Comparison of ENCODE assay signal across 17 mouse cellular contexts in genomic region chr3:47450026-47450425, GRCm38 (mm10).
DNase-seq lines count a peak whose midpoint lies in the region; TF ChIP-seq lines count a peak whose summit lies in the region.
"Had no signal": no experiment of that assay in that cellular context is flagged by ENCODE, and none has a peak within 500 bp of the region (broad histone marks: within the 10 kb centered on the region; RNA-seq: fewer than 3 reads in every experiment).

No protein-coding gene starts in this region.

- no peak overlapping the region for H3K9ac ChIP-seq in ES-E14 (ENCODE audit: insufficient read depth, low read depth, low read length, poor library complexity, severe bottlenecking)
- H3K9ac ChIP-seq: embryonic facial prominence, embryonic 12.5 days; forebrain, embryonic 13.5 days; forebrain, embryonic 15.5 days; forebrain, postnatal 0 days had no signal

- H3K36me3 ChIP-seq in ES-E14 (ENCODE audit: control insufficient read depth, insufficient read depth, low read length, poor library complexity, severe bottlenecking) = no peaks in the 10 kb centered on the region
- H3K36me3 ChIP-seq: embryonic facial prominence, embryonic 10.5 days; embryonic facial prominence, embryonic 12.5 days; forebrain, embryonic 15.5 days had no signal

- no peaks in the 10 kb centered on the region for H3K4me1 ChIP-seq in ES-E14 (ENCODE audit: control insufficient read depth in 2 of 2, insufficient read depth in 2 of 2, low read length in 2 of 2, poor library complexity in 1 of 2)
- H3K4me1 ChIP-seq: embryonic facial prominence, embryonic 10.5 days; embryonic facial prominence, embryonic 12.5 days; forebrain, embryonic 13.5 days; forebrain, embryonic 15.5 days had no signal

- H3K4me3 ChIP-seq in ES-E14 (ENCODE audit: insufficient read depth in 1 of 2, low read depth in 1 of 2, low read length in 2 of 2, poor library complexity in 1 of 2, severe bottlenecking in 1 of 2) = no peak overlapping the region
- H3K4me3 ChIP-seq: embryonic facial prominence, embryonic 10.5 days; embryonic facial prominence, embryonic 12.5 days; forebrain, embryonic 13.5 days; forebrain, embryonic 15.5 days had no signal

- DNase-seq in ES-CJ7 (ENCODE audit: low read depth, low spot score) (peak; percentile 65), ES-E14 (ENCODE audit: low read depth, low spot score) (peak; percentile 21), ZHBTc4 (ENCODE audit: low read depth, low spot score) (peak; percentile 26)
- DNase-seq in cerebellum, adult 18-20 months = no peak
- DNase-seq in layer of hippocampus, postnatal 36 days = no peak
- DNase-seq: adrenal gland, adult 2 months; adrenal gland, postnatal 10 days; adrenal gland, postnatal 36 days; cerebellum, adult 2 months; cerebellum, adult 9-10 months; cerebellum, postnatal 10 days; cerebellum, postnatal 25 days; forebrain, postnatal 0 days had no signal

- in situ Hi-C loops in ES-E14 (cut with MboI; ENCODE audit: low sequenced_read_pairs in 2 of 2, unreplicated experiment in 2 of 2) = no loop called here

- H3K27ac ChIP-seq in ES-E14 (ENCODE audit: insufficient read depth, low read depth, low read length, poor library complexity, severe bottlenecking) = no peak overlapping the region
- H3K27ac ChIP-seq: embryonic facial prominence, embryonic 10.5 days; embryonic facial prominence, embryonic 12.5 days; forebrain, embryonic 13.5 days; forebrain, embryonic 15.5 days had no signal

- H3K9me3 ChIP-seq in ES-E14 (ENCODE audit: control insufficient read depth, insufficient read depth, low read depth, low read length) = no peaks in the 10 kb centered on the region
- H3K9me3 ChIP-seq: embryonic facial prominence, embryonic 10.5 days; embryonic facial prominence, embryonic 12.5 days; forebrain, embryonic 13.5 days; forebrain, embryonic 15.5 days had no signal

TF ChIP-seq in ES-E14, 5 proteins besides CTCF, POLR2A, EP300 and RAD21:
- TF ChIP-seq CHD2 (IDR thresholded peaks at IDR 0.05; ENCODE audit: low read depth, low read length) = no peak
- TF ChIP-seq HCFC1 (IDR thresholded peaks at IDR 0.05; ENCODE audit: borderline replicate concordance, insufficient read depth, low read length) = no peak
- TF ChIP-seq ZC3H11A (IDR thresholded peaks at IDR 0.05; ENCODE audit: borderline replicate concordance, low read depth, low read length) = no peak
- TF ChIP-seq MAFK (IDR thresholded peaks at IDR 0.05; ENCODE audit: insufficient read depth, low read depth, low read length) = no peak
- no peak for TF ChIP-seq ZNF384 (IDR thresholded peaks at IDR 0.05; ENCODE audit: low read depth, low read length)

Comparison
In these comparisons a context has a peak if more than half of its experiments do, and no peak if none do; other contexts are left out.
1. DNase-seq: peak in ES-CJ7 (single experiment), ES-E14 (single experiment) and ZHBTc4 (single experiment); none in cerebellum, adult 18-20 months (0 of 2) and layer of hippocampus, postnatal 36 days (0 of 2).